Mouse (Mus musculus) heart, embryonic 16.5 days (tissue): ENCODE measurements at regions not wholly inside any gene's neighbourhood (a gene's known extent, or its start where the extent isn't known, plus 50 kb on each side); places are given as distances from the start of the nearest gene placed in this dataset.

Source experiments
- ATAC-seq: fragments of 200-750 bp; cut with Nextera tagmentation; replicated peaks from 2 replicates; pipeline ENCODE4 v1.8.0; 2017; ENCODE audit warnings: moderate number of reproducible peaks; ENCODE audit not compliant: insufficient read depth, low FRiP score; ENCODE audit errors: extremely low read depth
- H3K27ac ChIP-seq: fragments of 300-500 bp; sonication (generic); 2 replicates; pipeline ENCODE4 v1.5.1; 2014; ENCODE audit warnings: mild to moderate bottlenecking, low read length, control low read depth, moderate library complexity
- H3K27me3 ChIP-seq: fragments of 300-500 bp; sonication (generic); 2 replicates; pipeline ENCODE4 v1.6.1; 2014; ENCODE audit warnings: low read length, mixed read lengths; ENCODE audit not compliant: control insufficient read depth, insufficient read depth
- H3K36me3 ChIP-seq: fragments of 300-500 bp; sonication (generic); 2 replicates; pipeline ENCODE4 v1.6.1; 2014; ENCODE audit not compliant: control insufficient read depth, insufficient read depth
- H3K4me1 ChIP-seq: fragments of 300-500 bp; sonication (generic); 2 replicates; pipeline ENCODE4 v1.6.1; 2014; ENCODE audit warnings: low read length, mixed read lengths; ENCODE audit not compliant: control insufficient read depth, insufficient read depth
- H3K4me2 ChIP-seq: fragments of 300-500 bp; sonication (generic); 2 replicates; pipeline ENCODE4 v1.6.1; 2014; ENCODE audit warnings: low read depth, mild to moderate bottlenecking, control low read depth, low read length
- H3K4me3 ChIP-seq: fragments of 300-500 bp; sonication (generic); 2 replicates; pipeline ENCODE4 v1.5.1; 2014; ENCODE audit warnings: mild to moderate bottlenecking, control low read depth, low read length
- H3K9ac ChIP-seq: fragments of 300-500 bp; sonication (generic); 2 replicates; pipeline ENCODE4 v1.6.1; 2014; ENCODE audit warnings: low read length, control low read depth
- H3K9me3 ChIP-seq: fragments of 300-500 bp; sonication (generic); replicated peaks from 2 replicates; pipeline ENCODE4 v1.6.1; 2016; ENCODE audit warnings: low read length; ENCODE audit not compliant: control insufficient read depth
- WGBS: fragments of 180-500 bp; shearing (Covaris S2); extraction: QIAGEN DNeasy Blood & Tissue Kit; methylation state at CpG from one replicate; pipeline ENCODE4 v1.1.7; 2014; 5-methylcytosine and 5-hydroxymethylcytosine counted together

GRCm38 (mm10) chr13:97514421-97515066 lies 245.9 kb downstream of the Gm10260 start:
- H3K4me1 ChIP-seq, result peaks cover 3% of the 10 kb centered on the region
- no peaks in the 10 kb centered on the region for H3K9me3 ChIP-seq
- no peak overlapping the region; the same call in 1 of the 2 replicates for H3K4me3 ChIP-seq
- H3K36me3 ChIP-seq, result no peaks in the 10 kb centered on the region
- no peak overlapping the region for H3K9ac ChIP-seq
- H3K27me3 ChIP-seq, result no peaks in the 10 kb centered on the region
- H3K27ac ChIP-seq, result no peak overlapping the region
- ATAC-seq, result no peak
- peak overlapping the region; percentile 27 for H3K4me2 ChIP-seq
- 29% methylated on average over 21 of the region's 21 CpGs for WGBS

GRCm38 (mm10) chr13:97512521-97512920 lies 247.9 kb downstream of the Gm10260 start:
- no peaks in the 10 kb centered on the region for H3K36me3 ChIP-seq
- no peak overlapping the region for H3K9ac ChIP-seq
- no peaks in the 10 kb centered on the region for H3K9me3 ChIP-seq
- ATAC-seq, result no peak
- H3K27ac ChIP-seq, result no peak overlapping the region
- peaks cover 3% of the 10 kb centered on the region for H3K4me1 ChIP-seq
- no peaks in the 10 kb centered on the region for H3K27me3 ChIP-seq
- no peak overlapping the region for H3K4me3 ChIP-seq
- H3K4me2 ChIP-seq, result no peak overlapping the region
- WGBS, result 62% methylated on average over 4 of the region's 4 CpGs

- H3K36me3 ChIP-seq, result no peaks in the 10 kb centered on the region
- peak overlapping the region; percentile 46; the same call in 1 of the 2 replicates for H3K27ac ChIP-seq
- H3K4me3 ChIP-seq, result no peak overlapping the region
- 47% methylated on average over 10 of the region's 10 CpGs for WGBS
- peaks cover 3% of the 10 kb centered on the region for H3K4me1 ChIP-seq
- no peaks in the 10 kb centered on the region for H3K27me3 ChIP-seq
- no peak overlapping the region for H3K9ac ChIP-seq
- no peaks in the 10 kb centered on the region for H3K9me3 ChIP-seq
- ATAC-seq, result peak; percentile 83
- H3K4me2 ChIP-seq, result no peak overlapping the region
These were observed 249.8 kb downstream of the Gm10260 start for GRCm38 (mm10) chr13:97510431-97511261.

- ATAC-seq, result no peak
- H3K27ac ChIP-seq, result 0 out of 2 replicates have a peak overlapping the region, but pooled peaks have one; percentile 15
- WGBS, result 80% methylated on average over 5 of the region's 5 CpGs
- H3K4me2 ChIP-seq, result no peak overlapping the region
- no peaks in the 10 kb centered on the region for H3K9me3 ChIP-seq
- no peaks in the 10 kb centered on the region for H3K36me3 ChIP-seq
- H3K4me1 ChIP-seq, result no peaks in the 10 kb centered on the region
- no peak overlapping the region for H3K9ac ChIP-seq
- H3K4me3 ChIP-seq, result no peak overlapping the region
- H3K27me3 ChIP-seq, result no peaks in the 10 kb centered on the region; the same call in 1 of the 2 replicates
These were observed 255.5 kb downstream of the Gm10260 start for GRCm38 (mm10) chr13:97504949-97505348.

GRCm38 (mm10) chr13:97503955-97504739 lies 256.3 kb downstream of the Gm10260 start:
- Histone ChIP-seq H3K4me2 (no peak overlapping the region), H3K27me3 (no peaks in the 10 kb centered on the region; the same call in 1 of the 2 replicates), H3K9ac (no peak overlapping the region), H3K27ac (peak overlapping the region; percentile 23; the same call in 1 of the 2 replicates), H3K4me3 (no peak overlapping the region), H3K4me1 (no peaks in the 10 kb centered on the region), H3K36me3 (no peaks in the 10 kb centered on the region), H3K9me3 (no peaks in the 10 kb centered on the region)
- WGBS, result 86% methylated on average over 10 of the region's 10 CpGs
- no peak for ATAC-seq

DNA sequence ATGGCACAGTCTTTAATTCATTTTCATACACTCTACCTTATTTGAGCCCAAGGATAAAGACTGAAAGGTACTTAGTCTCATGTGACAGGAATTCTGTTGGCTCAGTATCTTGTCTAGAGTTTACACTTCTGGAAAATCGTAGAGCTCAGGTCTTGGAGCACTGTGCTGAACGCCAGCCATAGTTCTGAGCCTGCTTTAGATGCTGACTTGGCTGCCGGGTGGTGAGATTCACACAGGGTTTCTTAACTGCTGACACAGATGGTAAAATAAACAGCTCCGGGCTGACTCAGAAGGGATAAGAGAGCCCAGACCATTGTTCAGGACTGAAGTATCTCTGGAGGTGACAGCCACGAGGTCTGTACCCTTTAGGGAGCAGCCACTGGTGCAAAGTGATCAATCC lies 257.0 kb downstream of the Gm10260 start:
- no peak for ATAC-seq
- Histone ChIP-seq H3K4me3 (no peak overlapping the region), H3K4me2 (no peak overlapping the region), H3K9me3 (no peaks in the 10 kb centered on the region), H3K9ac (no peak overlapping the region), H3K27me3 (no peaks in the 10 kb centered on the region; the same call in 1 of the 2 replicates), H3K36me3 (no peaks in the 10 kb centered on the region), H3K27ac (no peak overlapping the region), H3K4me1 (no peaks in the 10 kb centered on the region)
- 64% methylated on average over 5 of the region's 5 CpGs for WGBS

- Histone ChIP-seq H3K36me3 (no peaks in the 10 kb centered on the region), H3K9ac (no peak overlapping the region), H3K4me3 (no peak overlapping the region), H3K27me3 (no peaks in the 10 kb centered on the region; the same call in 1 of the 2 replicates), H3K9me3 (no peaks in the 10 kb centered on the region), H3K4me1 (no peaks in the 10 kb centered on the region), H3K4me2 (no peak overlapping the region), H3K27ac (no peak overlapping the region)
- 81% methylated on average over 8 of the region's 8 CpGs for WGBS
- ATAC-seq, result no peak
These were observed 259.2 kb downstream of the Enc1 start for GRCm38 (mm10) chr13:97500155-97500554.

DNA sequence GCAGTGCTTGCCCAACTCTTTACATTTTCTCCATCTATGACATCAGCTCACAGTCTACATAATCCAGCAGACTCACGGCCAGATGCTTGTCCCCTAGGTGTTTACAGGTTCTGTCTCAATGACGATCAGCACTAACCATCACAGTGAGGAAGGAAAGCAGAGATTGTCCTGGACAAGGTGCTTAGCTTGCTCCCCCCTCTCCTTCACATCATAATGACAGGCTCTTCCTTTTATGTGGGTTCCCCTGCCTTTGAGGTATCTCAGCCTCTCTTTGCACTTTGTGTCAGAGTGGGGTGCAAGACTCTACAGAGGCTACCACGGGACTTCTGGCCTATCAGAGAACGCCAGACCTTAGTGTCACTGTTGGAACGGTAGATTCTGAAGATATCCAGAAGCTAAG lies 258.1 kb downstream of the Enc1 start:
- no peaks in the 10 kb centered on the region for H3K4me1 ChIP-seq
- H3K9ac ChIP-seq, result no peak overlapping the region
- H3K9me3 ChIP-seq, result no peaks in the 10 kb centered on the region
- H3K4me3 ChIP-seq, result no peak overlapping the region
- ATAC-seq, result no peak
- H3K27me3 ChIP-seq, result no peaks in the 10 kb centered on the region; the same call in 1 of the 2 replicates
- no peak overlapping the region for H3K4me2 ChIP-seq
- 75% methylated on average over 5 of the region's 5 CpGs for WGBS
- no peaks in the 10 kb centered on the region for H3K36me3 ChIP-seq
- H3K27ac ChIP-seq, result no peak overlapping the region
